Mouse (Mus musculus): ENCODE results near the gene Ccdc9. TPM values are rescaled to one million over a fixed set of nuclear protein-coding genes. Genes with fewer than 3 reads are reported as not detected.
"Not testable (repeated sequence)": the region's sequence is repeated elsewhere in the genome, so short reads cannot be mapped to it uniquely, and the experiment has no call there.

Gene Ccdc9
- total RNA-seq, 2 experiments from 2014 or later = 65.7 to 106 TPM

DNA sequence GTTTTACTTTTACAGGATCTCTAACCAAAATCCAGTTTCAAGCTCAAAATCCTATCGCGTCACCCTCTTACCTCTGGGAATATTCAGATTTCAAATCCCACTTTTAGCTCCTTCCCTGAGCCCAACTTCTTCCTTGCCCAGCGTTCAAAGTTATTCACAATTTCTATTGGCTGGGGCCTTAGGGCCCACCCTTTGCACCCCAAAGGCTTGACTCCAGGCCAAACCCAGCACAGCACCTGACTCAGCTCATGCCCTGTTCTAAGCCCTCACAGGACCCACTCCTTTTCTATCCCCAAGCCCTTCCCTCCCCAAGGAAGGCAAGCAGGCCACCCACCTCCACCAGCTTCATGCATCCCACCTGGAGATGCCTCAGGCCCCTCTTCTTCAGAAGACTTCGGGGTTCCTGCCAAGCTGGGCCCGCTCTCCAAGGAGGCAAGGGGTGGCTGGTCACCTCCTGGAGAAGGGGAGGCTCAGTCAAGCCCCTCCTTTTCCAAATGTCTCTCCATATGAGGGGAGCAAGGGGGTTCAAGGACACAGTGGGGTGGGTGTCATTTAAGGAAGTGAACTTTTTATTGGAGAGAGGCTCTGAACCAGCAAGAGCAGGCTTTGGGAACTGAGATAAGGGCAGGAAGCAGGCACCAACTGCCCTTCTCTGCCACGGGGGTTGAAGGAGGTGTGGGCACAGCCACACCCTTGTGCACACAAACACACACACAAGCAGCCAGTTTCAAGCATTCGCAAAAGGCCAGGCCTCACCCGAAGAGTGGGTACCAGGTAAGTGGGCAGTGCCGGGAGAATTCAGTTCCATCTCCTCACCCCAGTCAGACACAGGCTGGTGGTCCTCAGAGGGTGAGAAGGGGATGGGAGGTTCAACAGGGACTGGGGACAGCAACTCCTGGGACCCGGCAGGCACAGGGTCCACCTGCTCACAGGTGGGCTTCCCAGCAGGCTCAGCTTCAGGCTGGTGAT lies 11.4 kb downstream of the Ccdc9 start:
- ATAC-seq (replicated peaks; ENCODE audit: low FRiP score, low TSS enrichment, poor library complexity, severe bottlenecking) = peak; percentile 53

DNA sequence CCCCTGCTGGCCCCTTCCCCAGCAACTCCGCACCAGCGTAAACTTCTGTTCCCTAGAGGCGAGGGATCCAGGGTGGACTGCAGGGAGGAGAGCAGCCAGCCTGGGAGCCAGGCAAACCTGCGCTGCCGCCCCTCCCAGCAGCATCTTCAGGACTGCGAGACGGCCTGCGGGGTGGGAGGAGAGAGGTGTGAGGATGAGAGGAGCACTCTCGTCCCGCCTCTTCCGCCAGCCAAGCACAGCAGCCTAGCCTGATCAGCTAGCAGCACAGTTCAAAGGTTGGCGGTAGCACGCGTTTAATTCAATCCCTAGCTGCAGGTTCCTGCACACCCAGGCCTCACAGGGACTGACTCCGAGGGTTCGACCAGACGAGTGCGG lies 12.8 kb downstream of the Ccdc9 start:
- peak; percentile 66 for ATAC-seq (replicated peaks; ENCODE audit: low FRiP score, low TSS enrichment, poor library complexity, severe bottlenecking)

DNA sequence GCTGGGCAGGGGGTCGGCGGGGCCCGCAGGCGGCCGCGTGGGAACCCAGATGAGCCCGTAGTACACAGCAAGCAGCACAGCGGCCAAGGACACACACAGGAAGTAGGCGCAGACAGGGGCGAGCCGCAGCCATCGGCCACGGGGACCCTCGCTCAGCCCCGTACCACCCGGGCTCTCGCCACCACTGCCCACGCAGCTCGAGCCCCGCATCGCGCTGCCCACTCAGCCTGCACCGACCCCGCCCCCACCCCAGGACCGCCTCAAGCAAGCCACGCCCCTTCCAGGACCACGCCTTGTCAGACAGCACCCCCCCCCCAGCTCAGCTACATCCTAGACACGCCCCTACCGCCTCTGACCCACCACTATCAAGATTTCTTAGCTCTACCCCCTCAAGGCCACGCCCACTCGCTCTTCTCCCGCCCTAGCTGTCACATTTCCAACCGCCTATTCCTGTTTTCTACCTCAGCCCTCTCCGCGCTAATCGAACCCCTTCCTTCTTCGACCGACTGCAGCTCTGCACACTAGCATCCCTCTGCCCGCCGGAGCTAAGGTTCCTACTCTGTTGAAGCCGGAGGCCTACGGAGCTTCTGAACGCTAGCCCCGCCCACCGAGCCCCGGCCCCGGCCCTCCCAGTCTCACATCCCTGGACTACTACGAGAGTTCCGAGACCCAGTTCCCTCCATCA lies 13.4 kb downstream of the Ccdc9 start, which contains the start of gene Inafm1:
Inafm1 (minus strand) TSS at position 537 of the 685 bp plus-strand sequence.
- peak; percentile 58 for ATAC-seq (replicated peaks; ENCODE audit: low FRiP score, low TSS enrichment, poor library complexity, severe bottlenecking)

DNA sequence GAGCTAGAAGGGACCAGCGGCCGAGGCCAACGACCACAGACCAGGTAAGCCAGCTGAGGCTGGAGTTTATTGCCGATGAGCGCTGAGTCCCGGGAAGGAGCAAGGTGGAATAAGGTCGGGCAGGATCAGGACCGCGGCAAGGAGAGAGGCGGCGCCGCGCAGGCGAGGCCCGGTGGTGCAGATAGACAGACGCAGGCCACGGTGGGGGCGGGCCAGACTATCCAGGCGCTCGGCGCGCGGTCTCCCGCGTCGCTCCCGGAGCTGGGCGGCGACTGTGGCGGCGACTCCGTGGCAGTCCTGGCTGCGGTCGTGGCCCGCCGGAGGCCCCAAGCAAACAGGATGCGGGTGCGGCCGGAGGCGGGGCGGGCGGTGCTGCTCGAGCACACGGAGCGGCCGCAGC lies 13.9 kb downstream of the Ccdc9 start:
- ATAC-seq (replicated peaks; ENCODE audit: low FRiP score, low TSS enrichment, poor library complexity, severe bottlenecking) = peak; percentile 53

DNA sequence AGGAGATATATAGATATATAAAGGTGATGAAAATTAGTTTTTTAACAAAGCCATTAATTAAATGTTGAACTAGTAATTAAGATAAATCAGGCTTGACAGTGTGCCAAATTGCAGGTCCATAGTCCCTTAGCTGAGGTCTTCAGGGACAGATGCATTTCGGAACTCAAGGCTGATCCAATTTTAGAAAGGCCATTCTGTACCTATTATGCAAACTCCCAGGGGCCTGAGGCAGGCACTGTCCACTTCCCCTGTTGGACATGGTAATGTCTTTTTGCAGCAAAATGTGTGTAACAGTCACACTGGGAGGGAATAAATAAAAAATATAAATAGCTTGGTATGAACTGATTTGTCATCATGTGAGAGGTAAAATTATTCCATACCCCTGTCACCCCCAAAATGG lies 15.5 kb downstream of the Ccdc9 start:
- ATAC-seq (replicated peaks; ENCODE audit: low FRiP score, low TSS enrichment, poor library complexity, severe bottlenecking) = no peak

DNA sequence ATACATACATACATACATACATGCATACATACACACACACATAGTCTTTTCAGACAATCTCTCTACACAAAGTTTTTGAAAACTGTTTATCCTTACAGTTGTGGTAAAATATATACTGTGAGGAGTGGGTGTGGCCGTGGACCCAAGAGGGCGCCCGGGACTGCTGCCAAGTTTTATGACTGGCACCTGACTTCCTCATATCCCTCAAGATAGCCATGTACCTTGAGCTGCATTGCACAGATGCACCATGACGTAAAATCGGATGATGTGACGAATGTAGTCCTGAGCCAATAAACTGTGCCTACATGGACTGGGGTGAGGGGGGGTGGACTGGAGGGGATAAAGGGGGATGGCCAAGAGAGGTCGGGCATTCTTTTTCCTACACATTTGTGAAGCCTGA lies 20.0 kb downstream of the Ccdc9 start:
- ATAC-seq (replicated peaks; ENCODE audit: low FRiP score, low TSS enrichment, poor library complexity, severe bottlenecking) = not testable (repeated sequence)

DNA sequence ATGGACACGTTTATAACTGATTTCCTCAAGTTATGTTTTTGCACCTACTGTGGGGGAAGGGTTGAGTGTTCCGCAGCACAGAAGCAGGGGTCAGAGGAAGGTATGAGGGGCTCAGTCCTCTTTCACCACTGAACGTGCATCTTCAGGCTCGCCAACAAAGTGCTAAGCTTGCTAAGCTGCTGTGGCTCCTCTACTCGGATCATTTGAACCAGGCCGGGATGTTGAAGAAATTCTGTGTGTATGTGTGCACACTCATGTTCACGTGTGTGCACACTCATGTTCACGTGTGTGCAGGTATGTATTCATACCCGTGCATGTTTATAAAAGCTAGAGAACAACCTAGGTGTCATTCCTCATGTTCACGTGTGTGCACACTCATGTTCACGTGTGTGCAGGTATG lies 20.7 kb downstream of the Ccdc9 start:
- no peak for ATAC-seq (replicated peaks; ENCODE audit: low FRiP score, low TSS enrichment, poor library complexity, severe bottlenecking)

DNA sequence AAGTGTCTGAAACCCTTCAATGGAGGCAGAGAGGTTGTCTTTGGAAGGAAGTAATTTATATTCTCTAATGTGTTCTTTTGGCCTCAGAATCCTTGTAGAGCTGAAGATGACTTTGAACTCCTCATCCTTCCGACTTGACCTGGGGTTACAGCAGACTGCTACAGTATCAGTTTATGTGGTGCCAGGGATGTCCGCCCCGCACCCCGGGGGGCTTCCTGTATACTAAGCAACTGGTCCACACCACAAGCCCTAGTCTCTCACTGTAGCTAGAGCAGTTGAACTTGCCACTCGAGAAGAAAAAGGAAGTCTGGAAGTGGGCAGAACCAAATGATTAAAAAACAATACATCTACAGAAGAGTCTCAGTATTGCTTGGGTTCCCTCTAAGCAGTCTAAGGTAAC lies 22.8 kb downstream of the Ccdc9 start:
- no peak for ATAC-seq (replicated peaks; ENCODE audit: low FRiP score, low TSS enrichment, poor library complexity, severe bottlenecking)

DNA sequence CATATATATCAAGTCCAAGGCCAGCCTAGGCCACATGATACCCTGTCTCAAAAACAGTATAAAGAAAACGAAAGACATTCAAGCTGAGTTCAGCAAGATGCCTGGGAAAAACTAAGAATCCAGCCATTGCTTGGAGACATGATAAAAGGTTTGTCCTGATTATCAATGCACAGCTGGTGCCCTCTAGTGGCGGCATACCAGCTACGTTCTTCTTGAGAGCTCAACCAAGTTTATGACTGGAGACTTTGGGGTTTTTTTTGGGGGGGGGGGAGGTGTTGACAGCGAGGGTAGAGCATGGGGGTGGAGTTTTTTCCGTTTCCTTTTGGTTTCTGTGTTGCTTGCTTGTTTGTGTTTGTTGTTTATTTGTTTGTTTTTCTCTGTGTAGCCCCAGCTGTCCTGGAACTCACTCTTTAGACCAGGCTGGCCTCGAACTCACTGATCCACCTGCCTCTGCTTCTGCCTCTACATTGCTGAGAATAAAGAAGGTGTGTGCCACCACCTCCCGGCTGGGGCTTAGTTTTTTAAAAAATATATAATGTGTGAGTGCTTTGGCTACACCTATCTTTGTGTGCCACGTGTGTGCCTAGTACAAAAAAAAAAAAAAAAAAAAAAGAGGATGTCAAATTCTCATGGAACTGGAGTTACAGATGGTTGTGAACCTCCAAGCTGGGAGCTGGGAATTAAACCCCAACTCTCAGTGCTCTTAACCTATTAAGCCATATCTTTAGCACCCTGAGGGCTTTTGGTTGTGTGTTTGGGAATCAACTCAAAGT lies 23.4 kb downstream of the Ccdc9 start:
- peak; percentile 60 for ATAC-seq (replicated peaks; ENCODE audit: low FRiP score, low TSS enrichment, poor library complexity, severe bottlenecking)

DNA sequence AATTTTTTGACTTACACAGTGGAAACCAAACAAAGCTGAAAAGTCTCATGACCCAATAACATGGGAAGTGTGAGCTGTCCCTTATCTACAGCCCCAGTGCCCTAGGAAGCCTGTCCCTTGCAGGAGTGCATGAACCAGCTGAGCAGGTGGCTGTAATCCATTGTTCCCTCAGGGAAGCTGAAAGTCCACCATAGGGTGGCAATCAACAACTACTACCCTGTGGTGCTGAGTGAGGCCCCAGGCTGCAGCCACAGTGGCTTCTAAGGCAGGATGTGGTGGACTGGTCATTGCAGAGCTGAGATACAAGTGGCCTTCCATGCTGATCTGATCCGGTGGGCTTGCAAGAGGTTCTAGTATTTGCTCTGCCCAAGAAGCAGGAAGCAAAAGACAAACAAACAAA lies 25.5 kb downstream of the Ccdc9 start:
- ATAC-seq (replicated peaks; ENCODE audit: low FRiP score, low TSS enrichment, poor library complexity, severe bottlenecking) = no peak

DNA sequence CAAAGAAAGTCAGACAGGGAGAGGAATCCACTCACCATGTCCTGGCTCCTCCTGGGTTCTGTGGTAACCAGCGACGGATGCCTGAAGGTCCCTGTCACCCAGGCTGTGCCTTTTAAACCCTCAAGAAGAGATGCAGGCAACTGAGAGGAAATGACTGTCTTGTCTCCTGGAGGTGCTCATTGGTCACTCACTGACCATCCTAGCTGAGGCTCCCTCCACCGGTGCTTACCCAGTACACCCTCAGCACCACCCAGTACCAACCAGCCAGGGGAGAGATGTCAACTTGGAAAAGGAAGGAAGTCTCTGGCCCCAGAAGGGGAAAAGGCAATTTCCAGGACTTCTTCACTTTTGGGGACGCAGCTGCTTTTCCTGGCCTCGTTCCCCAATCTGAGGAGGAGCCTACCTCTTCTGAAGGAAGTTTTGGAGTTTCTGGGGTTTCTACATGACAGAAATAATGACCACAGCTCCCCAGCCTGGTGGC lies 27.4 kb downstream of the Ccdc9 start, which contains the start of gene C5ar1:
C5ar1 (minus strand) TSS at position 431 of the 481 bp plus-strand sequence.
- ATAC-seq (replicated peaks; ENCODE audit: low FRiP score, low TSS enrichment, poor library complexity, severe bottlenecking) = no peak

DNA sequence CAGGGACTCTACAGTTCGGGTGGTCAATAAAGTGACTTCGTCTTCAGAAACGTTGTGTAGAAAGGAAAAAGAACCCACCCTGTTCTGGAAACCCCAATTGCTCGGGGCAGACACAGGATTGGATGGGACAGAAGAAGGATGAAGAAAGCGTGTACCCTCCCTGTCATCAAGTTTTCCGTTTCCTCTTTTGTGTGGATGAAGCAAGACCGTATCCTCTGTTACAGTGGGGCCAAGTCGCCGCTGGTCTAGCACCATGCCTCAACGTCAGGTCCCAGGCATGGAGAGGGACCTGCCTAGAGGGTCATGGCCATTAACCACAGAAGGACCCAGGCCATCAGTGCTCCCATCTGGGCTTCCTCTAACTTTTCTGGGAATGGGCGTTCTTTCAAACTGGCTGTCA lies 28.8 kb downstream of the Ccdc9 start:
- ATAC-seq (replicated peaks; ENCODE audit: low FRiP score, low TSS enrichment, poor library complexity, severe bottlenecking) = no peak

DNA sequence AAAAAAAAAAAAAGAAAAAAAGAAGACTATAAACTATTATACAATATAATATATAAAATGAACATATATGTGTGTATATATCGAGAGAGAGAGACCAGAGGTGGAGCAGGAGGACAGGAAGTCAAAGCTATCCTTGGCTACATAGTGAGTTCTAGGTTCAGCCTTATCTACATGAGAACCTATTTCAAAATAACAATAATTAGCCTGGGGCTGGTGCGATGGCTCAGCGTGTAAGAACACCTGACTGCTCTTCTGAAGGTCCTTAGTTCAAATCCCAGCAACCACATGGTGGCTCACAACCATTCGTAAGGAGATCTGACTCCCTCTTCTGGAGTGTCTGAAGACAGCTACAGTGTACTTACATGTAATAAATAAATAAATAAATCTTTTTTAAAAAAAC lies 30.6 kb downstream of the Ccdc9 start:
- not testable (repeated sequence) for ATAC-seq (replicated peaks; ENCODE audit: low FRiP score, low TSS enrichment, poor library complexity, severe bottlenecking)

DNA sequence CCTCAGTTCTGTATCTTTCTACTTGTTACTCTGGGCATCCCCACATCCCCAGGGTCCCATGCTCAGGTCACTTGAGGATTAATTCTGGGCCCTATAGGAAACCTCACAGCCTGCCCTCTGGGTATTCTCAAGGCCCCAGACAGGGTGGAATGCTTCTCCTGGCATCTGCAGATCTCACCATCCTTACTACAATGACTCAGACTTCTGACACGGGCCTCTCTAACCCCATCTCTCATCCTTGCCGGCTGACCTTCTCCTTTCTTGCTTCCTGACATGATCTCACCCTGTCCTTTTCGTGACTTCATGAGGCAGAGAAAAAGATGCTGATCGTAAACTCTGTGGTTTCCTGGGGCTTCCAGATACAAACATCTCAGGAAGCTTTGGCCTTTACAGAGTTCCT lies 32.4 kb downstream of the Ccdc9 start:
- ATAC-seq (replicated peaks; ENCODE audit: low FRiP score, low TSS enrichment, poor library complexity, severe bottlenecking) = no peak

DNA sequence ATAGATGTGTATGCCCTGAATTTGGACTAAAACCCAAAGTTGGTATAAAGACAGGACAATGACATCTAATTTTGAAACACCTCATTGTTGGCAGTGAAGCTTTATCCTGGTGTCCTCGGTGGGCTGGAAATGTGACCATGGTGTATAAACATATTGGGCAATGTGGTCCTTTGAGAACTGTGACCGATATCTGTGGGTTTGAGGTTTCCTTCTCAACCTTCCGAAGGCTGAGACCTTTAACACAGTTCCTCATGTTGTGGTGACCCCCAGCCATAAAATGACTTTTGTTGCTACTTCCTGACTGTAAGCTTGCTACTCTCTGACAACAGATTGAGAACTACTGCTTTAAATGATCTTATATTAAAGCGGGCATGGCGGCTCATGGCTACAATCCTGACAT lies 35.9 kb downstream of the Ccdc9 start:
- ATAC-seq (replicated peaks; ENCODE audit: low FRiP score, low TSS enrichment, poor library complexity, severe bottlenecking) = no peak

DNA sequence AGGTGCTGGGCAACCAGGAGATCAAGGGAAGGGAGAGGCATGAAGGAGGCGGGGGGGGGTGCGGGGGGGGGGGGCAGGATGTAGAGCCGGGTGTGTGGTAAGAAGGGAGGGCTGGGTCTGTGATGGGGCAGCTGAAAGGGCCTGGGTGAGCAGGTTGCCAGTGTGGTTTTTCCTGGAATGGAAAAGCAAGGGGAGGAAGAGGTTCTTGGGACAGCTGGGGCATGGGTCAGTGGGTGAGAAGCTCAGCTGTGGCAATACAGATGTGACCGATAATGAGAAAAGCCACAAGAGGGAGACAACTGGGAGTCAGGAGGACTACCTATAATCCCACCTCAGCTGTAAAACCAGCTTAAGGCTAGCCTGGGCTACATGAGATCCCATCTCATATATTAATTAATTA lies 40.6 kb downstream of the Ccdc9 start:
- no peak for ATAC-seq (replicated peaks; ENCODE audit: low FRiP score, low TSS enrichment, poor library complexity, severe bottlenecking)

DNA sequence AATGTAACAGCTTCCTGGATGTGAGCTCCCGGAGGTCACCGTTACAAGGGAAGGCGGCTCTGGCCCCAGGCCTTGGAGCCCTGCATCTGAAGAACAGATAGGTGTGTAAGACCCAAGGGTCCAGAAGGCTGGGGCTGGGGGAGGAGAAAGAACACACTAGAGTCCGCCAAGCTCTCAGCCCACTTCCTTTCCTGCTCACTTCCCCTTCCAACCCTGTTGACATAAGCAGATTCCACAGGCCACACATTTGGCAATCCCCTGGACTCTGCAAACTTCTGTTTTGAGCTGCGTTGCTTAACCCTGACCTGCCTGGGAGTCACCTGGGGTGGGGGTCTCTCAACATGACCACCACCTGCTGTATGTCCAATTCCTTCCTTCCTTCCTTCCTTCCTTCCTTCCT lies 42.5 kb downstream of the Ccdc9 start, which contains the start of gene C5ar2:
C5ar2 (minus strand) TSS at position 88 of the 400 bp plus-strand sequence.
- no peak for ATAC-seq (replicated peaks; ENCODE audit: low FRiP score, low TSS enrichment, poor library complexity, severe bottlenecking)

DNA sequence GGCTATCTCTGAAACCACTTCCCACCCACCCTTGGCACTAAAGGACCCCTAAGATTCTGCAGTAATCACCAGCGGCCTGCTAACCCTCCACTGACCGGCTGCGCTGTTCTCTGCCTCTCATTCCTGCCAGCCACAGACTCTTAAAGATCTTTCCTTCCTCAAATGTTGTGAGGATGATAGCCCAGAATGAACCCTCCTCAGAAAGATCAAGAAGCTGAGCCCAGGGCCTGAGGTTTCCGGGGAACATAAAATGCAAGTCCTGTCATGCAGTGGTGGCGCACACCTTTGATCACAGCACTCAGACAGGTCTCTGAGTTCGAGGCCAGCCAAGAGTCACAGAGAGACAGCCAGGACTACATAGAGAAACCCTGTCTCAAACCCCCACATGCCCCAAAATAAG lies 44.4 kb downstream of the Ccdc9 start:
- no peak for ATAC-seq (replicated peaks; ENCODE audit: low FRiP score, low TSS enrichment, poor library complexity, severe bottlenecking)

DNA sequence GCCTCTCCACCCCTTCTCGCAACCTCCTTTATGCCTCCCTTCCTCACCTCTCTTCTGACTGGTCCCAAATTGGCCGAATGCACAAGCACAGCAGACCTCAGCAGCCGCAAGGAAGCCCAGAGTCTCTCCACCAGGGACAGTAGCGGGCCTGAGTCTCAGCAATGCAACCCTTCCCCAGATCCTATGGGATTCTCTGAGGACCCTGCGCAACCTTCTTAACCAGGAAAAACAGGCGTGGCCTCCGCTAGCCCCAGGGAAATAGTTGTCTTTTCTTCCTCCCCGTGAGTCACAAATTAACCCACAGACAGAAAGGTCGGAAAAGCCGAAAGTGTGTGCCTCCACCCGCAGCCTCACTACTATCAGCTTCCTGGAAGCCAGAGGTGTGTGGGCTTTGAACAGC lies 44.8 kb downstream of the Ccdc9 start:
- ATAC-seq (replicated peaks; ENCODE audit: low FRiP score, low TSS enrichment, poor library complexity, severe bottlenecking) = no peak

DNA sequence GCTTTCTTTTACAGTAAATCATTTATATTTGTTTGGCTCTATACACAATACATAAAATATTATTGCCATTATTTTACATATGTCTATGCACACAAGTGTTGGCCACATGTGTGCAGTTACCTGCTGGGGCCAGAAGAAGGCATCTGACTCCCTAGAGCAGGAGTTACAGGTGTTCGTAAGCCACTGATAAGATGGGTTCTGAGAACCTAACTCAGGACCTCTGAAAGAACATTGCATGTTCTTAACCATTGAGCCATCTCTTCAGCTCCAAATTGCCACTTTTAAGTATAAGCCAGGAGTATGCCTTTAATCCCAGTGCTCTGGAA lies 45.7 kb downstream of the Ccdc9 start:
- ATAC-seq (replicated peaks; ENCODE audit: low FRiP score, low TSS enrichment, poor library complexity, severe bottlenecking) = peak; percentile 2; the same call in 1 of the 2 replicates

Measured in megakaryocyte-erythroid progenitor cell, adult 5-6 weeks (primary cell).